Mouse (Mus musculus) ZHBTc4 (cell line): ENCODE results near the gene Slitrk6.

ENCODE experiments used
- DNase-seq: peaks from one replicate; pipeline ENCODE4 v3.0.0-alpha.2; 2011; ENCODE audit warnings: low read depth, low spot score

Slitrk6 gene

DNA sequence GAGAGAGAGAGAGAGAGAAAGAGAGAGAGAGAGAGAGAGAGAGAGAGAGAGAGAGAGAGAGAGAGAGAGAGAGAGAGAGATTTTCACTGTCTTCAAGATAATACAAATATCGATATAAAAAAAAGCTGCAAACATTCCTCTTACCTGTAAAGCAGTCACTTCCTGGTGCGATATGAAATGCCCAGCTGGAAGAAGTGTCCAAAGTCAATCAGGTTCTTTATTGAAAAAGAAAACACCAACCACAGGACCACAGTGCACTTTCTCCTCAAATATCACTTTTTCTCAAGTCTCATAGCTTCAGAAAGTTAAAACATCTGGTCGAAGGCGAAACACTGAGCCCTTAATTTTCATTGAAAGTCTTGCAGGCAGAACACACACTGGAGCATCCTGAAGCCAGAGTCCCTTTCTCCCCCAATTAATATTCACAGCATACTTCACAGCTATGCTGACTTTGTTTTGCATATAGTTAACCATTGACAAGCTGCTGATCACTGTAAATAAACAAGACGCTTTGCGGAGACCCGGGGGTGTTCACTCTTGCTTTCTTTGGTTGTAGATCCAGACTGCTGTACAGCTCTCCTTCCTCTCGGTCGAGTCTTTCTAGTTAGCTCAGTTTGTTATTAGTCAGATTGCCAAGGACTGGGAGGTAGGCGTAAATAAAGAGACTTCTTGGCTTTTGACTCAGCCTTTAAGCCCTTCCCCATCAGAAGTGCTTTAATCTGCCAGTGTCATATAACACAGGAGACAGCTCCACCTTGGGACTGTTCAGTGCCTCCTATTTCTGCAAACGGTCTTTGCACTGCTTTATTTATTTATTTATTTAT, at the start of gene Slitrk6:
Gene Slitrk6, minus strand, starts transcription at position 666 of the 824 bp plus-strand sequence.
- DNase-seq, result no peak

DNA sequence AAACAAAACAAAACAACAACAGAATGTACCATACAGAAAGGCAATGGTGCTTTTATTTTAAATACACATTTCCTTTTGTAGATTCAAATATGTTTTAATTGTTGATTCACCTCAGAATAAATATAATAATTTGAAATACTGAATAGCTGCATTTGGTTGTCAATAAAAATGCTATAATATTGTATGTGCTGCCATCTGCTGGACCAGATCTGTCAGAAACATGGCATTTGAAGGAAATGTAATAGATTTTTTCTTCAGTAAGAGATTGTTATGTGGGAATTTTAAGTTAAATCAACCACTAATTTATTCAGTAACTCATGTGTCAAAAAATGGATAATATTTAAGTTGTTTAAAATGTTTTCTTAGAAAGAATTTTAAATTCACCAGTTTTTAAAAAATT, 22.6 kb upstream of the Slitrk6 start:
- DNase-seq, result no peak

DNA sequence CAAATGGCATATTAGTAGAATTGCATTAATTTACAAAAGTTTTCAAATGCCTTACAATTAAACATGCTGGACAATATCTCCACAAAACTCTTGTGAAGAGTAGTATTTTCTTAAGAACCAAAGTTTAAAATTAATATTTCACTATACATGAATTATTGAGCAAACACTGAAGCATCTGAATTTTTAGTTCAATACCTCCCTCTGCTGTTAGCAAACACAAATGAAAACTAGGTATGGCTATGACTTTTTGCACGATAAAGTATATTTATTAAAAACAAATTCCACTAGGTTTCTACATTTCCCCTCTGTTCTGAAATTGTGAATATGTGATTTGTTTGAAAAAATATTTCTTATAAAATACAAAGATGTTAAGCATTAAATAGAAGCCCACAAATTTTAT, 15.7 kb upstream of the Slitrk6 start:
- no peak for DNase-seq

DNA sequence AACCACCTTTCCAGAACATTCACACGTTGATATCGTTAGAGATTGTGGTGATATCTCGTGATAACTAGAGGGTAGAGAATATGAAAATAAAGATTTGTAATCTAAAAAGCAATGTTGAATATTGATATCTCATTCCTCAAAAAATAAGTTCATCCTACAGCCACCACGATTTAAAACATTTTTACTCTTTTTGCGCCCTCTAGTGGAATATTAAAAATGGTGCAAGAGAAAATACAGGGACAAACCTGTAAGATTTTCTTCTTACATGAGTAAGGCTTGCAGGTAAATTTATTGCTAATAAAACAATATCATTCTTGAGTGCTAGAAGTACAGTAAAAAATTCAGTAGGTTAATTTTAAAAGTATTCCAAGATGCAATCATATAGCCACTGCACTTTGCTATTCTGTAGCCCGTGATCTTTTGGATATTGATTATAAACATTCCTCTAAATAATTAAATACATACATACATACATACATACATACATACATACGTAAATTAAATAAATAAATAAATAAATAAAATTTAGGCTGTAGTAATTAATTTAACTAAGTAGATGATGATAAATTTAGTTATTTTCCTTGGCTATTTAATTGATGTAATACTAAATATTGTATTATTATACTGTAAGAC, 7.8 kb upstream of the Slitrk6 start:
- peak; percentile 41 for DNase-seq

DNA sequence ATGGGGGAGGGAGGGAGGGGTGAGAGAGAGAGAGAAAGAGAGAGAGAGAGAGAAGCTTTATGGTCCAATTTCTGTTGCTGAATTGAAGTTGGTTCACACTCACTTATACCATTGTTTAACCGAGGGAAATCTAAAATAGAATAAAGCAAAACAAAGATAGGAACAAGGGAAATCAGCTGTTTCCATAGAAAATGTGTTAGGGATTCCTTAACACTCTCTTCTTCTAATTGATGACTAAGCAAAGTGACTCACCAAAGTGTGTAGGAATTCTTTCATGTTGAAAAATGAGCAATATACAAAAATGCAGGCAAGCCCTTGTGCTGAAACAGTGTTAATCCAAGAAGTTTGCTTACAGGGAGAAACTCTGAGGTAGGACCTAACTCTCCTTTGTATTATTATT, 6.0 kb upstream of the Slitrk6 start:
- no peak for DNase-seq

DNA sequence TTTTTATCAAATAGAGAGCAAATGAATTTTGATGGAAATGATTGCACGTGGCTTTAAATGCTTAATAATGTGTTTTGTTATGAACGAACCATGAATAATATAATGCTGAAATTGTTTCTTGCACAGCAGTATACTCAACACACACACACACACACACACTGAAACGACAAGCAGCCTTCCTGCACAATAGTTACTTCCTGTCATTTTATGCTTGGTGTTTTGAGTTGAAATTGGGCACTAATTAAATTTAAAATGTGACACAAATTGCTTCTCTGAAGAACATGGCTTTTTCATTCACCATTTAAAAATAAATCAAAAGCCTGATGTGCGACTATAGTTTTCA, 330 bp upstream of the Slitrk6 start:
- no peak for DNase-seq

DNA sequence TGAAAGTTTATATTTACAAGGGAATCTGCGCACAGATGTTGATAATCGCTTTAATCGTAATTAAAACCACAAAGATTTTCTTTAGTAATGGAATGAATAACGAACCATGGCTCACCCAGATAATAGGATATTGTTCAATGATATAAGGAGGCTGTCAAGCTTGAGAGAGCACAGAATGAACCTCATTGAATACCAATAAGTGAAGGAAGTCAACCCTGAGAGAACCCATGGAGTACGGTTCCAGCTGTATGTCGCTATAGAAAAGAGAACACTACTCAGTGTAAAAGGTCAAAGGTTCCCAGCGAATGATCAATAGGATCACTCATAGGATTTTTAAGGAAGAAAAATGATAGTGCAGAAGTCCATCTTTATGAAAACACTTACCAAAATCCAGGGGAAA, 15.1 kb downstream of the Slitrk6 start:
- DNase-seq, result no peak

DNA sequence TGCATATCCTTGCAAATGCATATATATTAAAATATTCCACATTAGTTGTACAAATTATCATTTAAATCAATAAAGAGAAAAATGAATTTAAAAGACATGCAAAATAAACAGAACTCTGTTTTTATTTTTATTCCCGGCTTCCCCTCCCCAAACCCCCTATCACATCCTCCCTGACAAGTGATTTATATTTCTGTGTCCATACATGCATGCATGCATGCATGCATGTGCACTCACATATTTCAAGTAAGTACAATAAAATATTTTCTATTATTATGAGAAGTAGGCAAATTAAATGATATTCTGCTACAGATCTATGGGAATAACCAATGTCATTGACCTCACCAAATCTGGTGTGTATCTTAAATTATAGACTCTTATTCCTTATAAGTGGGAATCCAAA, 15.6 kb downstream of the Slitrk6 start:
- DNase-seq, result no peak

DNA sequence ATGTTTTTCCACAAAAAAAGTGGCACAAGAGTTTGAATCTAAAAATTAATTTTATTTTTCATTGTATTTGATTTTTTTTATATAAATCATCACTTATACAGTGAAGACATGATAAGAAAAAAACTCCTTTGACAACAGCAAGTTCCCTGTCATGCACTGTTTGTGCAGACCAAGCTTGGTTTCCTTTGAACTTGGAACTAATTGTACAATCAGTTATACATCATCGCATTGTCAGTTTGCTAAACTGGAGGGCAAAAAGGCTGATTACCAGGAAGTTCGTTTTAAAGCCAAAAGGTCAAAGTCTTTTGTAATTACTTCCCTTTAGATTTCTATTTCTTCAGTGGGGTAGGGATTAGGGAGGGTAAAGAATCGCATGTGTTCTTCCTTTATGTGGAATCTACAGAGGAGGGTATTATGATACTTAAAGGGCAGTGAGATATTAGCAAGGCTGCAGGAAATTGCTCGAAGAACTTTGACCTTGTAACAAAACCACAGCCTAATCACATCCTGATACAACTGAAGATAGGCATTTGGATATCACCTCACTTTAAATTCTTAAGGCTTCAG, 26.5 kb downstream of the Slitrk6 start:
- DNase-seq, result no peak

DNA sequence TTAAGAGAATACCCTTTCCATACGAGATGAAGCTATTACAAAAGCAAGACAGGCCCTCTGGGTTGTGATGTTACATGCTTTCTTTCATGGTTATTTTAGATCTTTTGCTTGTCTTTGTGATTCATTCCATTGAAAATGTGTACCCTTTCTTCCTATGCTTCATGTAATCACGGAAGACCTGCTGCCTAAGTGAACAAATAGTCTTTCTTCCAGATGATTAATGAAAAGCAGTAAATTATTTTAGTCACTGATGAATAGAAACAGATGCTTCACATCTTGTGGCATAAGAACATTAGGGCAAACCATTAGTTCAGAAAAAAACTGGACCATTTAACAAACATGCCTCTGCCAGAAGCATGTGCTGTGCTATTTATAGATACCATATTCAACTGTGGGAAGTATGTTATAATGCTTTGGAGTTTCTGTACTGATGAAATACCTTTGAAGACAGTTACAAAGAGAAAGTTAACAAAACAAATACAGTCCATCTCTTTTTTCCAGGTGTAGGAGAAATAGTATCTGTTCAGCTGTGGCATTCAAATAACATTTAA, 30.8 kb downstream of the Slitrk6 start:
- DNase-seq, result no peak
